Mouse (Mus musculus): ENCODE results near the gene Pdzk1ip1.

DNA sequence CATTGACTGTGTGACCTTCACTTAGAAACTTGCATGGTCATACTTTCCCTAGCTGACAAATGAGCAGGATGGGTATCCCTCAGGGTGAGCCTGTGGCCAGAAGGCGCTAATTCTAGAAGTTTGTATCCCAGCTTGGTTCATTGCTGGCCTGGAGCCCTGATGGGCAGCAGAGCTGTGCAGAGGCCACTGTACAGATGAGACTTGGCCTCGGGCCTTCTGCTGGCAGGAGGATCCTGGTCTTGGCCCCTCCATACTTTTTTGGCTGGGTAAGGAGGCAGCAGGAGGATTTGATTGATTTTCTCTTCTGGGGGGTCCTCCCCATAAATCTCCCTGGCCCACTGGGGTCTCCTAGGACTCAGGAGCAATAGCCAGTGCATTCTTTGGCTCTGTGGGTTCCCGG lies 5.5 kb upstream of the Pdzk1ip1 start:
- TF ChIP-seq CTCF (IDR thresholded peaks at IDR 0.05; ENCODE audit: control insufficient read depth, insufficient read depth, low read length) (no peak), POLR2A (IDR thresholded peaks at IDR 0.05; ENCODE audit: borderline replicate concordance, control insufficient read depth, low read depth, low read length) (no peak)

Data from bone marrow, adult 2 months (tissue).